Mouse (Mus musculus) lung, adult 2 months (tissue): Measurements from ENCODE around the gene Gm9918.

Experiments used
- CTCF ChIP-seq: fragments of 200-500 bp; IDR thresholded peaks from 2 replicates; pipeline ENCODE4 v1.5.1; 2011; ENCODE audit warnings: mild to moderate bottlenecking, low read length, control low read depth; ENCODE audit not compliant: insufficient read depth
- POLR2A ChIP-seq: fragments of 200-500 bp; IDR thresholded peaks from 2 replicates; pipeline ENCODE4 v1.6.1; 2011; ENCODE audit warnings: low read depth, mild to moderate bottlenecking, control low read depth, low read length, borderline replicate concordance; ENCODE audit errors: extremely low read depth

DNA sequence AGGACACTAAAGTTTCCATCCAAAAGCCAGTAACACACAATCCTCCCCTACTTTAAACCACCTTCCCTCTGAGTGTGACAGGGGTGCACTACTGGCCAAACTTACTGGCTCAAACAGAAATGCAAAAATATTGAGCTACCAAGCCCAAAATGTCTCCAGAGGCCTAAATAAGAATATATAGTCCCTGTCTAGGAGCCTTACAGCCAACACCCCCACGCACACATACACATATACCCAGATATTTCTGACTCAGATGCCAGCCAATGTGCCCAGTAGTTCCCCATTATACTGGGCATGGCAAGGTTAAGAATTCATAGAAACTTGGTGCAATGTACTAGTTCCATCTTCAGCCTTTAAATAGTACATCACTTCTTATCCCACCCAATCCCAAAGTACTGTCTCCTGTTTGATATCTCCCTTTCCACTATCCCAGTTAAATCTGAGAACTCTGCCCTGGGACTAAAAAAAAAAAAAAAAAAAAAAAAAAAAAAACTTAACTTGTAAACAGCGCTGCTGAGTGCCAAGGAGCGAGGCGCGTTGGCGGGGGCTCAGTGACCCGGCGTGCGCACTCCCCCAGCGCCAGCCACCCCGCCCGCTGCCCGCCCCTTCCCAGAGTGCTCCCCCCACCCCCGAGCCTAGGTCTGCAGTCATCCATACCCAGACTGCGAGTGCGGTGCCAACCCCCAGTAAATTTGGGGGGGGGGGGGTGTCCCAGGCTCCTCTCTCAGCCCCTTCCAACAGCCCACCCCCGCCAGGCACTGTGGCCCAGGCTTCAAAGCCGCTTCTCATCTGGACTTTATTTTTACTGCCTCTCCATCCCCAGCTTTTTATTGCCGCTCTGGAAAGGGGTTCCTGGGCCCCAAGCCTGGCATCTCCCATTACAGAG, 25.8 kb upstream of the Gm9918 start:
- TF ChIP-seq POLR2A (no peak), CTCF (no peak)
